8 mouse cellular contexts compared by ENCODE assay signal in genomic region chr16:50380682-50381350, GRCm38 (mm10). TPM values are rescaled to one million over a fixed set of nuclear protein-coding genes. Genes with fewer than 3 reads are reported as not detected.
DNase-seq lines count a peak whose midpoint lies in the region; ATAC-seq lines count a peak whose summit lies in the region.

No protein-coding gene starts in this region.

- peak; percentile 94 for ATAC-seq in inflammation-experienced regulatory T-cells, adult 6 months

- peak; percentile 52 for DNase-seq in WW6 (ENCODE audit: low read depth, low spot score)
- peak; percentile 80 to 88 for DNase-seq in cerebellum, postnatal 14 days
- peak; percentile 48 for DNase-seq in gastrocnemius, postnatal 10 days
- peak; percentile 79 for DNase-seq in left cerebral cortex, adult 8-10 months (ENCODE audit: low spot score in 2 of 2)
- peak; percentile 68 to 76 for DNase-seq in lung, postnatal 4 days
- peak; percentile 85 to 87 for DNase-seq in right cerebral cortex, postnatal 10 days (ENCODE audit: low spot score in 2 of 2)
- DNase-seq in yolk sac, embryonic 10.5 days (ENCODE audit: low spot score): peak; percentile 20

RNA-seq across cellular contexts. Expression of gene Bbx, which starts 51.4 kb away (rescaled TPM):
- total RNA-seq in gastrocnemius, postnatal 10 days (2021): 10 to 100 TPM; 12.3 to 15.6 TPM
- polyA plus RNA-seq in inflammation-experienced regulatory T-cells, adult 6 months (2017; shearing (Covaris generic)): 10 to 100 TPM; 35.6 to 55.1 (median 54.8) TPM
- total RNA-seq in left cerebral cortex, adult 8-10 months (2022): 10 to 100 TPM; 23.5 to 28.2 (median 25.4) TPM

Comparison
In these comparisons a context has a peak if more than half of its experiments do, and no peak if none do; other contexts are left out.
1. Peak in every context shown above with its lines: DNase-seq and ATAC-seq.
2. DNase-seq: peak in every context shown above with its lines; median percentile 86 in right cerebral cortex, postnatal 10 days; 84 in cerebellum, postnatal 14 days; 79 in left cerebral cortex, adult 8-10 months; 72 in lung, postnatal 4 days; 52 in WW6; 48 in gastrocnemius, postnatal 10 days; 20 in yolk sac, embryonic 10.5 days.